Mouse (Mus musculus) liver, embryonic 12.5 days (tissue): ENCODE data around the gene Thap11. TPM values are rescaled to one million over a fixed set of nuclear protein-coding genes. Genes with fewer than 3 reads are reported as not detected.

Experiments
- polyA plus RNA-seq: library from polyadenylated mRNA; unstranded; fragments of >200 nt; fragmentation: Nextera tagmentation; extraction: Ambion mirVana; gene quantifications from 2 replicates; pipeline ENCODE4 v1.2.1, GENCODE M21; 2016

Gene Thap11
- polyA plus RNA-seq, 1 experiment from 2014 or later, result 53.2 TPM

Other genes starting within 250 kb of the Thap11 start
- 14.1 and 14.5 TPM in 2 replicates for gene Ripor1, start 249.9 kb upstream of the Thap11 start, polyA plus RNA-seq
- 89.0 and 93.5 TPM in 2 replicates for gene Ctcf, start 218.6 kb upstream of the Thap11 start, polyA plus RNA-seq
- 0.22 TPM in 1 of 2 replicates, not detected in the other for gene Agrp, start 217.7 kb upstream of the Thap11 start, polyA plus RNA-seq
- gene Carmil2, start 168.9 kb upstream of the Thap11 start, polyA plus RNA-seq, result 0.86 TPM in 2 replicates
- 32.3 and 34.1 TPM in 2 replicates for gene Acd, start 154.0 kb upstream of the Thap11 start, polyA plus RNA-seq
- gene Pard6a, start 154.0 kb upstream of the Thap11 start, polyA plus RNA-seq, result 9.2 and 10.8 TPM in 2 replicates
- gene 4933405L10Rik, start 147.5 kb upstream of the Thap11 start, polyA plus RNA-seq, result 0.23 TPM in 1 of 2 replicates, not detected in the other
- gene Enkd1, start 146.9 kb upstream of the Thap11 start, polyA plus RNA-seq, result 11.2 and 12.4 TPM in 2 replicates
- 4.5 and 5.1 TPM in 2 replicates for gene Gfod2, start 96.5 kb upstream of the Thap11 start, polyA plus RNA-seq
- 37.7 and 37.8 TPM in 2 replicates for gene Ranbp10, start 27.8 kb upstream of the Thap11 start, polyA plus RNA-seq
- gene Tsnaxip1, start 27.4 kb upstream of the Thap11 start, polyA plus RNA-seq, result 0.12 and 0.19 TPM in 2 replicates
- gene Cenpt, start 1.9 kb upstream of the Thap11 start, polyA plus RNA-seq, result 29.0 and 29.2 TPM in 2 replicates
- 180 and 183 TPM in 2 replicates for gene Nutf2, start 5.4 kb downstream of the Thap11 start, polyA plus RNA-seq
- gene Edc4, start 25.7 kb downstream of the Thap11 start, polyA plus RNA-seq, result 30.1 and 30.9 TPM in 2 replicates
- gene Nrn1l, start 38.4 kb downstream of the Thap11 start, polyA plus RNA-seq, result 0.29 TPM in 1 of 2 replicates, not detected in the other
- 13.1 and 14.3 TPM in 2 replicates for gene Pskh1, start 45.3 kb downstream of the Thap11 start, polyA plus RNA-seq
- gene Ctrl, start 78.7 kb downstream of the Thap11 start, polyA plus RNA-seq, result 0.94 and 1.0 TPM in 2 replicates
- 77.2 and 84.6 TPM in 2 replicates for gene Psmb10, start 83.3 kb downstream of the Thap11 start, polyA plus RNA-seq
- 26.3 and 29.2 TPM in 2 replicates for gene Lcat, start 88.2 kb downstream of the Thap11 start, polyA plus RNA-seq
- 18.2 and 18.6 TPM in 2 replicates for gene Slc12a4, start 111.0 kb downstream of the Thap11 start, polyA plus RNA-seq
- gene Dpep3, start 124.3 kb downstream of the Thap11 start, polyA plus RNA-seq, result not detected in 2 replicates
- 16.0 and 16.5 TPM in 2 replicates for gene Dus2, start 136.2 kb downstream of the Thap11 start, polyA plus RNA-seq
- not detected in 2 replicates for gene Dpep2nb, start 150.8 kb downstream of the Thap11 start, polyA plus RNA-seq
- gene Ddx28, start 156.8 kb downstream of the Thap11 start, polyA plus RNA-seq, result 14.7 TPM in 2 replicates
- 5.0 and 5.8 TPM in 2 replicates for gene Nfatc3, start 203.7 kb downstream of the Thap11 start, polyA plus RNA-seq